Comparison of ENCODE assay signal across 8 mouse cellular contexts in genomic region chr8:69584611-69585202, GRCm38 (mm10). TPM values are rescaled to one million over a fixed set of nuclear protein-coding genes. Genes with fewer than 3 reads are reported as not detected.
DNase-seq lines count a peak whose midpoint lies in the region; ATAC-seq lines count a peak whose summit lies in the region.

No protein-coding gene starts in this region.

- H3K4me1 ChIP-seq in embryonic facial prominence, embryonic 10.5 days = peaks cover 7% of the 10 kb centered on the region
- no peaks in the 10 kb centered on the region for H3K4me1 ChIP-seq in heart, embryonic 13.5 days
- no peaks in the 10 kb centered on the region for H3K4me1 ChIP-seq in liver, embryonic 15.5 days (replicated peaks)
- no peaks in the 10 kb centered on the region for H3K4me1 ChIP-seq in neural tube, embryonic 14.5 days (ENCODE audit: control insufficient read depth, insufficient read depth, low read length)

- H3K9ac ChIP-seq in heart, embryonic 13.5 days = peak overlapping the region; percentile 84
- no peak overlapping the region for H3K9ac ChIP-seq in liver, embryonic 15.5 days
- H3K9ac ChIP-seq in neural tube, embryonic 14.5 days (replicated peaks; ENCODE audit: low read depth, low read length) = peak overlapping the region; percentile 68

- peak overlapping the region; percentile 63 for H3K4me3 ChIP-seq in embryonic facial prominence, embryonic 10.5 days
- H3K4me3 ChIP-seq in heart, embryonic 13.5 days = peak overlapping the region; percentile 60
- peak overlapping the region; percentile 44 for H3K4me3 ChIP-seq in liver, embryonic 15.5 days (replicated peaks)
- H3K4me3 ChIP-seq in neural tube, embryonic 14.5 days (ENCODE audit: low read depth, low read length) = peak overlapping the region; percentile 37

- peak; percentile 43 for DNase-seq in A20 (ENCODE audit: low read depth, low spot score)
- peak; percentile 24 for DNase-seq in adrenal gland, adult 8-10 months
- peak; percentile 72 for DNase-seq in embryonic facial prominence, embryonic 10.5 days (ENCODE audit: low spot score)
- peak; percentile 57 for DNase-seq in kidney, postnatal 10 days
- DNase-seq in yolk sac, embryonic 10.5 days (ENCODE audit: low spot score) = peak; percentile 57

- no peaks in the 10 kb centered on the region for H3K36me3 ChIP-seq in embryonic facial prominence, embryonic 10.5 days (replicated peaks)
- no peaks in the 10 kb centered on the region for H3K36me3 ChIP-seq in heart, embryonic 13.5 days
- no peaks in the 10 kb centered on the region for H3K36me3 ChIP-seq in liver, embryonic 15.5 days (replicated peaks)
- no peaks in the 10 kb centered on the region for H3K36me3 ChIP-seq in neural tube, embryonic 14.5 days (ENCODE audit: control insufficient read depth, insufficient read depth, low read length)

- H3K9me3 ChIP-seq in embryonic facial prominence, embryonic 10.5 days = no peaks in the 10 kb centered on the region
- no peaks in the 10 kb centered on the region for H3K9me3 ChIP-seq in heart, embryonic 13.5 days
- no peaks in the 10 kb centered on the region for H3K9me3 ChIP-seq in liver, embryonic 15.5 days (replicated peaks)
- H3K9me3 ChIP-seq in neural tube, embryonic 14.5 days (ENCODE audit: control insufficient read depth, low read length) = no peaks in the 10 kb centered on the region

- ATAC-seq in heart, embryonic 13.5 days (ENCODE audit: extremely low read depth, insufficient number of reproducible peaks, low FRiP score, low TSS enrichment) = no peak
- no peak for ATAC-seq in liver, embryonic 15.5 days (ENCODE audit: insufficient read depth)
- ATAC-seq in neural tube, embryonic 14.5 days (ENCODE audit: low read depth) = peak; percentile 71; the same call in 1 of the 2 replicates

- WGBS in embryonic facial prominence, embryonic 10.5 days = under 1% methylated on average over 54 of the region's 54 CpGs
- 1% methylated on average over 54 of the region's 54 CpGs for WGBS in heart, embryonic 13.5 days
- 4% methylated on average over 54 of the region's 54 CpGs for WGBS in liver, embryonic 15.5 days (ENCODE audit: insufficient replicate concordance)
- WGBS in neural tube, embryonic 14.5 days = 1% methylated on average over 54 of the region's 54 CpGs

- H3K4me2 ChIP-seq in heart, embryonic 13.5 days = peak overlapping the region; percentile 90
- peak overlapping the region; percentile 68 for H3K4me2 ChIP-seq in liver, embryonic 15.5 days
- peak overlapping the region; percentile 75 for H3K4me2 ChIP-seq in neural tube, embryonic 14.5 days (ENCODE audit: low read depth, low read length)

- peak overlapping the region; percentile 82 for H3K27ac ChIP-seq in embryonic facial prominence, embryonic 10.5 days (replicated peaks)
- H3K27ac ChIP-seq in heart, embryonic 13.5 days (replicated peaks) = no peak overlapping the region
- H3K27ac ChIP-seq in liver, embryonic 15.5 days (replicated peaks) = no peak overlapping the region
- H3K27ac ChIP-seq in neural tube, embryonic 14.5 days (ENCODE audit: low read depth, low read length) = no peak overlapping the region

- H3K27me3 ChIP-seq in embryonic facial prominence, embryonic 10.5 days (replicated peaks; ENCODE audit: low read depth, poor library complexity, severe bottlenecking) = peaks cover 14% of the 10 kb centered on the region
- H3K27me3 ChIP-seq in heart, embryonic 13.5 days (replicated peaks) = no peaks in the 10 kb centered on the region
- H3K27me3 ChIP-seq in liver, embryonic 15.5 days = peaks cover 17% of the 10 kb centered on the region
- no peaks in the 10 kb centered on the region for H3K27me3 ChIP-seq in neural tube, embryonic 14.5 days (ENCODE audit: control insufficient read depth, insufficient read depth, low read length)

RNA-seq across cellular contexts. Expression of gene Zfp868, which starts 40.6 kb away (rescaled TPM):
- total RNA-seq in adrenal gland, adult 8-10 months (2022) = 10 to 100 TPM; 12.4 to 24.6 (median 17.5) TPM
- polyA plus RNA-seq in embryonic facial prominence, embryonic 10.5 days (2016; fragmentation: Nextera tagmentation; extraction: Ambion mirVana) = 30.6 and 32.2 TPM in 2 replicates
- polyA plus RNA-seq in heart, embryonic 13.5 days (2015; fragmentation: Nextera tagmentation; extraction: Ambion mirVana) = 14.9 and 16.1 TPM in 2 replicates
- 6.9 and 7.2 TPM in 2 replicates for polyA plus RNA-seq in liver, embryonic 15.5 days (2015; fragmentation: Nextera tagmentation; extraction: Ambion mirVana)
- polyA plus RNA-seq in neural tube, embryonic 14.5 days (2014; fragmentation: Nextera tagmentation; extraction: Ambion mirVana) = 44.1 and 44.9 TPM in 2 replicates
